Mouse (Mus musculus) layer of hippocampus, adult 11-12 months (tissue): ENCODE data around the gene Pcnx.

Source experiments
- DNase-seq: peaks from one replicate; pipeline ENCODE4 v3.0.0; 2022; ENCODE audit warnings: low spot score

The Pcnx gene

DNA sequence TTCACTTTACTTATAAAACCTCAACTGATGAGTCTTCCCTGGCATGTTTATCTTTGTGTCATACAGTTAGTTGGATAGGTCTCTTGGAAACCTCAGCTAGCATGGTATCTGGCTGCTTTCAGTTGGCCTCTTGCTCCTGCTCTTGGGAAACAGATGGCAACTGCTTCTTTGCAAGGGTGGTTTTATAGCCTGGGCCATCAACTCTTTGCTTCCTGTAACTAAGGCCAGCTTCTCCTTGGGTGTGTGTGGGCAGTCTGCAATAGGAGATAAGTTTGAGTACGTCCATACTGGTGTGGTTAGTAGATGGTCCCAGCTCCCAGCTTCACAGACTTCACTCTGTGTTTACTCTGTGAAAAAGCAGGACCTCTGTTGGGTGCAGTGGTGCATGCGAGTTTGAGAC lies 46.0 kb downstream of the Pcnx start:
- no peak for DNase-seq

DNA sequence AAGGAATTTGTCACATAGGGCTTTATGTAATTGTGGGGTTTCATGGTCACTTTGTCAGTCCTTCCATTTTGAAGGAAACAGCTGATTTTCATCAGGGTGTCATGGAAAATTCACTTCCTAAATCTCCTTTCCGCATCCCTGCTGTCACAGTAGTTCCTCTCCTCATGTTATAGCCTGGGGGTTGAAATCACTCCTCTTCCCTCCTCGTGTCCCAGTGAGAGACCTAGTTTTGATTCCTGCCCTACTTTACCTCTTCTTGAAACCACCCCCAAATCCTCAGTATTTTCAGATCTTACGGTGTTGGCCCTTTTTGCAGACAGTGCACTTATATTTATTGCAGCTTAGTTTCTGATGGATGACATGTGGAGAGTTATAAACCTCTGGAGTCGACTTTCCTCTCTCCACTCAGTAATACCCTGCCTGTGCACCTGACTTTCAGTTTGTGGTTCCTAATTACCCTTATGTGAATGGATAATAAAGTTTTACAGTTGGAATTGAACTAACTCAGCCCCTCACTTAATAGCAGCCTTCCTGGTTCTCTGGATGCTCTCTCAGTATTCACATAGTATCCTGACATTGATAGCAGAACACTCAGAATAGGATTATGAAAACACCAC lies 48.0 kb downstream of the Pcnx start:
- no peak for DNase-seq

DNA sequence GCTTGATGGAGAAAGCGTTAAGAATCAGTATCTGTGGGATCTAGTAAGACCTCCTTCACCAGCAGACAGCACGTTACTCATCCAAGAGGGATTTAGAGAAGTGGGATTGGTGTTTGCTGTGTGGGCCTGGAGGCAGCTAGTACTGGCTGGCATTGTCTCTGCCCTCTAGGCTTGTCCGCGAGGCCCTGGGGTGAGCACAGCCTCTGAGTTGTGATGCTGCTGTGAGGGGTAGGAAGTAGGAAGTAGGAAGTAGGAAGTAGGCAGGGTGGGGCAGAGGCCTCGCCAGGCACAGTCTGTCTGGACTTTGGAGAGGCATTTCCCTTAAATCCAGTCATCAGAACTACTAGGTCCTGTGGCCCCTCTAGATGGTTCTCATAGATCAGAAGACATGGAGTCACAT lies 50.6 kb downstream of the Pcnx start:
- DNase-seq: no peak

DNA sequence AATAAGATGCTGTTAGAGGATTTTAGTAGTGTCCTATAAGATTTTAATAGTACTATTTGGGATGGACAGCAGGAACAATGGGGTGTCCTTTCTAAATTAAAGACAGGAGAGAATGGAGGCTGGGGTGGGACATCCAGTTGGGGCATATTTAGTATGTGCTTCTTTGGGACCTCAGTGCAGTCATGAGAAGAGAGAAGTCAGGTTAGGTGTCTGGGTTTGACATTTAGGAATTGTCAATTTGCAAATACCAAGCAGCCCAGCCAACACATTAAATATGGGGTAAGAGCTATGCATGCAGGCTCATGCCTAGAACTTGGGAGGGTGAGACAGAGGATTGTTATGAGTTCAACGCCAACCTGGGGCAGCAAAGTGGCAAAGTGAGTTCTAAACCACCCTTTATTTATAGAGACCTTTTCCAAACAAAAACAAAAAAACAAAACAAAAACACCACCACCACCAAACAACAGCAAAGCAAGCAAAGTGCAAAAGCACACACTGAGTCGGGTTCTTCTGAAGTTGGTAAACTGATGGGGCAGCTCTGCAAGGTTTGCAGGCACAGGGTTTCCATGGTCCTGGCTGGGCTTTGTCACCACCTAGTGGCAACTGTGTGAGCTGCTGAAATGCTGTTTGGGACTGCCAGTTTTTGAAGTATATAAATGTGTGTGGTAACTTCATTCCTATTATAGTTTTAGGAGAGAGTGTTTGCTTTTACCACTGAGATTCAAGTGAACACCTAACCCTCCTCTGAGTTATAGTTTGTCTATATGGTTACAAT lies 55.5 kb downstream of the Pcnx start:
- DNase-seq: peak; percentile 77

DNA sequence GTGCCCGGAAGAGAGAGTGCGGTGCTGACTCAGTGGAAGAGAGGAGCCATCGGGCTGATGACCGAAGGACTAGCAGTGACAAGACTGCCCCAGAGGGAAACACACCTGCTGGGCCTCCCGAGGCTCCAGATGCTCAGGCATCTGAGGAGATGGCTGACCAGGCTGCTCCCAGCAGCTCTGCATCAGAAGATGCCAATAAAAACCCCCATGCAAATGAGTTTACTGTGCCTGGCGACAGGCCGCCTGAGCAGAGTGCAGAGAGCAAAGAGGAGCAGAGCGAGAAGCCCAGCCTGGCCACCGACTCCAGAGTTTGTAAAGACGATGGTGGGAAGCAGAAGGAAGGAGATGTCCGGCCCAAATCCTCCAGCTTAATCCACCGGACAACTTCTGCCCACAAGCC lies 58.5 kb downstream of the Pcnx start:
- no peak for DNase-seq

DNA sequence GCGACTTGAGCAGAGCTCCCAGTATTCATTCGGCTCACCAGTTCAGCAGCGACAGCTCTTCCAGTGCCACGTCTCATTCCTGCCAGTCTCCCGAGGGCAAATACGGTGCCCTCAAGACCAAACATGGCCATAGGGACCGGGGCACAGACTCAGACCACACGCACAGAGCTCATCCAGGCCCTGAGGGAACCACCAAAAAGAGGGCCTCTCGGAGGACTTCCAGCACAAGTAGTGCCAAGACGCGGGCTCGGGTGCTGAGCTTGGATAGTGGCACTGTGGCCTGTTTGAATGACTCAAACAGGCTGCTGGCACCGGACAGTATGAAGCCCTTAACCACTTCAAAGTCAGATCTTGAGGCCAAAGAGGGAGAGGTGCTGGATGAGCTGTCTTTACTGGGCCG lies 59.1 kb downstream of the Pcnx start:
- DNase-seq: no peak

DNA sequence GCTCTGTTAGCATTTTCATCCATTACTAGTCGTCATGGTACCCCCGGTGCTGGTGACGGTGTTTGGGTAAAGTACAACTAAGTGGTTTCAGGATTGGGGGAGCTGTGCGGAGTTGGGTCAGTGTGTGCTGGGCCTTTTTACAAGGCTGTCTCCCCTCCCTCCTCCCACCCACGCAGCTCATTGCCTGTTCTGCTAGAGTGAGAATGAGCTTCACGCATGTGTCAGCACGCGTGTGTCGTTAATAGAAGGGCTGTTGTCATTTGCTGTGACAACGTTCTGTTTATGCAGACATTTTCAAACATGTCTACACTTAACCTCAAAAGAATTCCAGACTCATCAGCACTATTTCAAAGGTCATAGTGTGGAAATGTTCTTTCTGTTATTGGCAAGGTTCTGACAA lies 60.2 kb downstream of the Pcnx start:
- DNase-seq: no peak

DNA sequence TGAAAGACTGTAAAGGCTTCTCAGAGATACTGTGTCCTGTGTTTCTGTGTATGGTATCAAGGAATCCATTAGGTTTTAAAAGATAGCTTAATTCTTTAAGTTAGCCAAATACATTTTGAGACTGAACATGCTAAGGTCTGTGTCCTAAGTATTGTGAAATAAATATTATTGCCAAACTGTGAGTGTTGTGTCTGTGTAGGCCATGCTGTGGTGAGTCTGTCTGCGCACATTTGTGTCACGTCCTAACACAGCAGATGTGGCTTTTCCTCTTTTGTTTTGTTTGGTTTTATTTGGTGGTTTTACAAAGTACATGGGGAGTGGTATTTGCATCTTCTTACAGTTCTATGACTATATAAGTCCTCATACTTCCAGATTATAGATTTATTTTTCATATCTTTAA lies 60.8 kb downstream of the Pcnx start:
- DNase-seq: no peak

DNA sequence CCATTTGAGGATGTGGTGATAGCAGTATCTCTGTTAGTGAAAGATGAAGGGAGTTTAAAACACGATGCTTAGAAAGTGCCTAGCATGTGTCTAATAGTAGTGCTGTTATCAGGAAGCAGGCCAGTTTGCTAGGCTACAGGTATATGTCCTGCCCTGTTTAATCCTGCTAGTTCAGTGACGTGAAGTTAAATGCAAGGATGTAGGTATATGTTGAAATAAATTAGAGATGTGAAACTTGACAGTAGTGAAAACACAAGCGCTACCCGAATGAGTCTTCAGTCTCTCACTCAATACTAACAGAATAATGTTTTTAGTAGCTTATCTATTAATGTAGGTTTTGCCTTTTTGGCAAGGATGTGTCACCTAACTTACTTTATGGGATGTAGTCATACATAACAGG lies 62.0 kb downstream of the Pcnx start:
- DNase-seq: no peak

DNA sequence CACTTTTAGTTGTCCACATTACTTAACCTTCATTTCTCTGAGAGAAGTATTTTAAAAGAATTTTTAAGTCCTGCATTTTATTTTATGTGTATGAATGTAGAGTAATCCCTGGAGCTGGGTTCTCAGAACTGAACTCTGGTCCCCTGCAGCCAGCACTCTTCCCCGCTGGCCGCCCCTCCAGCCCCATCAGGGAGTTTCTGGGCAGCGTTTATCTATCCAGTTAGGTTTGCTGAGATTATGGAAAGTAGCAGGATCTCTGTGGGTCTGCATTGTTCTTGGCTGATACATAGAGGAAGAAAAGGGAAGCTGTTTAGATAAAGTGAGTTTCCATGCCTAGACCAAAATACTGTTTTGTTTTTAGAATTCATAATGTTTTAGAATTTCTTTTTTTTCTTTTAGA lies 63.0 kb downstream of the Pcnx start:
- DNase-seq: no peak

DNA sequence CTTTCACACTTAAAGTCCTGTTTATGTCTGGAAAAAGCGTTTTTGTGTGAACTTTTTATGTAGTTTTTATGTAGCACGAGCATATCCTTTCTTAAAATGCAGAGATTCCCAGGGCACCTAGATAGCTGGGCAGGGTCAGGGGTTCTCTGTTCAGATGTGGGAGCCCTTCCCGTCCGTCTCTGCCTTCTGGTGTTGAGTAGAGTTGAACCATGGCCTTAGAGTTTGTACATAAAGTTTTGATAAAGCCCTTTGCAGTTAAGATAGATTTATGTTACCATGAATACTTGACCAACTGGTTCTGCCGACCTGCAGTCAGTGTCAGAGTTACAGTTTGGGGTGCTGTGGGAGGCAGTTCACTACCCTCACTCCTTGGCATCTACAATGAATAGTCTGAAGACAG lies 67.3 kb downstream of the Pcnx start:
- no peak for DNase-seq

DNA sequence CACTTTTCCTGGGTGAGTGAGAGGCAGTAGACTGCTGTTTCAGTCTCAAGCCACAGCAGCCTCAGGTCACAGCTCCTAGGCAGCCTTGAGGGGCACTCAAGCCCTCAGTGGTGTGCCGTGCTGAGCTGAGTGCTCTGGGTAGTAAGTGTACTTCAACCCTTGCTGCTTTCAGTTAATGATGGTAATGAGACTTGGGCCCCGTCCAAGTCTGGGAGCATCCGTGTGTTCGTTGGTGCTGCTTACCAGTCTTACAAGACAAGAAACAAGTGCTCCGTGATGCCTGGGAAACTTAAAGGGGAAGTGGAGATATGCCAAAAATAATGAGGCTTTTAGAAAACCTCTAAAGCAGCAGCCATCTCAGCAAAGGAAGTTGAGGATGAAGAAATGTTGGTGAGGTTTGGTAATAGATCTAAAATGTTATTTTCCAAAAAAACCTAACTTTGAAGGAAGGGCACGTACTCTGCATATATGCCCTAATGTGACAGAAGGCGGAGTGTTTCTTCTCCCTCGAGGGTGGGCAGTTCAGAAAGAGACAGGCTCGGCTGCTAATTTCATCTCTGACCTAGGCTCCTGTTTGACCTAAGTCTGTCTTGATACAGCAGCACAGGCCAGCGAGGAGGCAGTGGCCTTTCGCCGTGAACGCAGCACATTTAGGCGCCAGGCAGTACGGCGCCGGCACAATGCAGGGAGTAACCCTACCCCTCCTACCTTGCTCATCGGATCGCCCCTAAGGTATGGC lies 68.0 kb downstream of the Pcnx start:
- peak; percentile 41 for DNase-seq

DNA sequence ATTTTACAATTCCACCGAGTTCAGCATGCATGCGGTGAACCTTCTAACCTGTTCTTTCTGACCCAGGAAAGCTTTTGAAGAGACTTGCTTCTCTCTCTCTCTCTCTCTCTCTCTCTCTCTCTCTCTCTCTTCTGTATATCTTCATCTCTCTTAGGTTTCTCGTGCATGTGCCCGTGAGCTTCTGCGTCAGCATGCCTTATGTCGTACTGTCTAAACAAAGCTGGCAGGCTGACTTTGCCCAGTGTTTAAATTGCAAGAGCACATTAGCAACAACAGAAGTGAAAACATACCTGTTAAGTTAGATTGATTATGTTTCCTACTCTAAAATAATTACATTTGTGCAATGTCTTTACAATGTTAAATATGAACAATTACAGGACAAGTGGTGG lies 68.6 kb downstream of the Pcnx start:
- DNase-seq: no peak

DNA sequence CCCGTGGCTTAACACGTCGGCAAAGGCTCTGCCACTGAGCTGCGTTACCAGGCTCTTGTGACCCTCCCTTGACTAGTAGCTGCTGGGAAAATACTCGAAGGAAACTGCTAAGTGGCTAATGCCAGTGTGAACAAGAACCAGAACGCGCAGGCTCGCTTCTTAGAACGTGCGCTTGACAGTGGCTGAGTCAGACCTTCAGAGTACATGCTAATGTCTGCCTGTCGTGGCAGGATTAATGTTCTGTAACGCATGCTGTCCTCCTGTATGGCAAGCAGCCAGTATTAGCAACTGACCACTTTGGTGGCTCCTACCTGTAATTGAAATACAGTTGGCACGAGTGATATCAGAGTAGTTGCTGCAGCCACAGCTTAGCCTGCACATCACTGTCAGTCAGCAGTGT lies 72.2 kb downstream of the Pcnx start:
- no peak for DNase-seq

DNA sequence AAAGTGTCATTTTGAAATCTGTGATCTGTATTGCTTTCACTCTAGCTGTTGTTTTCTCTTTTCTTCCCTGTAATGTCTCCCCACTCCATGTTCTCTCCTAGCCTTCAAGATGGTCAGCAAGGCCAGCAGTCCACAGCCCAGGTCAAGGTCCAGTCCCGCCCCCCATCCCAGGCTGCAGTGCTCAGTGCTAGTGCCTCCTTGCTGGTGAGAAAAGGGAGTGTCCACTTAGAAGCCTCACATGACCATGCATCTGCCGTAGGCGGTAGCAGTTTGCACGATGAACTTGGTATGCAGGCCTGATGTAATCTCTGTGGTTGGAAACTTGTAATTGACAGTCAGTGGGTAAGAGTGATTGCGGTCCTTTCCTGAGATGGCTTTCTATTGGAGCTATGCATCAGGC lies 73.6 kb downstream of the Pcnx start:
- DNase-seq: no peak

DNA sequence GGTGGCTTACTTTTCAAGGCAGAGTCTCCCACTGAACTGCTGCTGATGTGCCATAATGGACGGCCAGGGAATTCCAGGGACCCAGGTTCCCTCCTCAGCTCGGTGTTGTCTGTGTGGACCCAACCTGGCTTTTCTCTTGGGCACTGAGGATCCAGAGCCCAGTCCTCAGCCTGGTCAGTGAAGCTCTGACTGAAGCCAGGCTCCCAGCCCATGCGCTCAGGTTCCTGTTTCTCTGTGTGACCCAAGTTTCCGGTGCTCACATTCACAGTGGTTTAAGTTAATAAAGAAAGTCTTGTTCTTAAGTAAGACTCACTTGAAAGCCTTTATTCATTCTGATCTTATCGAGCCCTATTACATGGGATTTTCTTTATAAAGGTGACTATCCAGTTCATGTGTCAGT lies 74.7 kb downstream of the Pcnx start:
- DNase-seq: no peak

DNA sequence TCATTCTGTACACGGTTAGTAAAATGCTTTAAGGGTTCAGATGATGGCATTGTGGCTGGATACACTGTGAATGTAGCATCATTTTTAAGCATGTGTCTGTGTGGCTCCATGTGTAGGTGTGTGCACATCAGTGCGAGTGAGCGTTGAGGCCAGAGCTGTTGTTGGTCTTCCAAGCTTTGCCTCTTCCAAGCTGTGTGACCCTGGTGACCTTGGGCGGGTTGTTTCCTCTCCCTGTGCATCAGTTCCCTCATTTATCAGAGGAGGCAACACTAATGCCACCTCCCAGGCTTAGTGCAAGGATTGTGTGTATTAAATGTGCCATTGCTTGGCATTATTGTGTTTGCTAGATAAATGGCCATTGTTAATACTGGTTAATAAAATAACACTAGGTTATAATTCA lies 76.2 kb downstream of the Pcnx start:
- no peak for DNase-seq

DNA sequence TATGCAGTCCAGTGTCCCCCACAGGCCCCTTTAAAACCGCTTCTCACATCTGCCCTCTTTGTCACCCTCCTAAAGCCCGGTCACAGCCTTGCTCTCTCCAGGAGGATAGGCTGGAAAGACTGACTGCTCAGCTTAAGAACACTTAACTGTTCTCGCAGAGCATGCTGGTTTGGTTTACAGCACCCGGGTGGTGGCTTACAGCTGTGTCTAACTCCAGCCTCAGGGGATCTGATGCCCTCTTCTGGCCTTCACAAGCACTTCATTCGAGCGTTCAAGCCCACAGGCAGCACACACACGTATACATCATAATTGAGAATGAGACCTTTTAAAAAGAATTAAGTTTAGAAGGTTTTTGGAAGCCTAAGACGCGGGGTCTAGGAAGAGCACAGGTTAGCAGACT lies 81.4 kb downstream of the Pcnx start:
- no peak for DNase-seq

DNA sequence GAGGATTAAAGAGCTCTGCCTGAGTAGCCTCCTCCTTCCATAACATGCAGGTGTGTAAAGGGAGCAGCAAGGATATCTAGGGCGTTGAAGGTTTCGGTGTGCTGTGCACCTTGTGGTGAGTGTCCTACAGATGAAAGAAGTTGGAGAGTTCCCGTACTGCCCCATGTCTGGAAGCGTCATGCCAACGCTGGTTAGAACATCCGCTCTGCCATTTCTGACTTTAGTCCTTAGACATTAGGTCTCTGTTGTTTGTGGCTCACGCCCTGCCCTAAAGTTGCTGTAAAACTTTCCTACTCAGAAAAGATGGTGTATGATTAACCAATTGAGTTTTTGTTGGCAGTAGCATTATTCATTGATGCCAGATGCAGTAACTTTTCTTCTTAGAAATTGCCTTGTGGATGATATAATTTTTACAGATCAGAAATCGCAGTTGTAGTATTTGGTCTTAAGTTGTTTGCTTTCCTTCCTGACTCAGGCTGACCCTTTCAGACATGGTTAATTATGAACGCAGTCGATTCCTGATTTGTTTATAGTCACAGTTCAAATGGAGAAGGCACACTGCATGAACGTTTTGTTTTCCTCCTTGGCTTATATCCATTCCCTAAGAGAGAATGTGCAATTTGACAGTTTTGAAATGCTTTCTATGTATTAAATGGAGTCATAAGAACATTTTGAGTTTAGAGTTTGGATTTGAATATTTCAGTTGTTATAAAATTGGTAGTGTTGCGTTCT lies 83.7 kb downstream of the Pcnx start:
- no peak for DNase-seq

DNA sequence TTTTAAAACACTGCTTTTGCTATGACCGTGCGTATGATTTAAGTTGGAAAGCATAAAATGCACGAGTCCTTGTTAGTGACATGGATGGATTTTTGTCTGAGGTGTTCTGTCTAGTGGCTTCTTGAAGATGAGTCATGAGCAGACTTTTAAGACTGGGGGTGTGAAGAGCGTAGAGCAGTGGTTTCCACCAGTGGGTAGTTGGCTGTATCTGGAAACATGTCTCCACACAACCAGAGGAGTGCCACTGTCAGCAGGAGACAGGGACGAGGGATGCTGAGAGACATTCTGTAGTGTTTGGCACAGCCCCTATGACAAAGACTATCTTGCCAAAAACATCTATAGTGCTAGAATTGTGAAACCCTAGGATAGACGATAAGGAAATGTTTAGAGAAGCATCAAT lies 89.2 kb downstream of the Pcnx start:
- no peak for DNase-seq

DNA sequence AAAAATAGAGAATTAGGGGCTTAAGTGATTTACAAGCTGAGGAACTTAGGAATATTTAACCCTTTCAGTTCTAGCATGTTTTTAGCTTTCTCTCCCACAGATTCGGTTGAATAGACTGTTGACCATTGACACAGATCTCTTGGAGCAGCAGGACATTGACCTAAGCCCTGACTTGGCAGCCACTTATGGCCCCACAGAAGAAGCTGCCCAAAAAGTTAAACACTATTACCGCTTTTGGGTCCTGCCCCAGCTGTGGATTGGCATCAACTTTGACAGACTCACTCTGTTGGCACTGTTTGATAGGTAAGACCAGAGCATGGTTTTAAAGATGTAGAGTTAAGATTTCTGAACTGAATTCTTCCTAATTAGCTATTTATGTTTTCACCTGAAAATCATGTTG lies 90.2 kb downstream of the Pcnx start:
- no peak for DNase-seq

DNA sequence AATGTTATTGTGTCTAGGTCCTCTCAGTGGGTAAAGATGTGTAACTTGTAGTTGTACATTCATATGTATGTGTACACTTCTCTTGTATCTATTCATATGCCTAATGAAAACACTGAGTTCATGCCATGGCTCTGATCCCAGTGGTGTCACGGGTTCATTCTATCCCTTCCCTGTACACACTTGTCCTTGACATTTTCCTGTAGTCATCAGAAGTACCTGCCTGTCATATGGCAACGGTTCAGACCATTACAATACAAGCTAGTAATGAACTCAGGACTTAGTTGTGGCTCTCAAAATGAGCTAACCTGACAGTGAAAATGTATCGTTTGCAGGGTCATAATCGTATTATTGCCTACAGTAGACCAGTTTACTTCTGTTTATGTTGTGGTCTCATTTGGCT lies 98.5 kb downstream of the Pcnx start:
- no peak for DNase-seq

DNA sequence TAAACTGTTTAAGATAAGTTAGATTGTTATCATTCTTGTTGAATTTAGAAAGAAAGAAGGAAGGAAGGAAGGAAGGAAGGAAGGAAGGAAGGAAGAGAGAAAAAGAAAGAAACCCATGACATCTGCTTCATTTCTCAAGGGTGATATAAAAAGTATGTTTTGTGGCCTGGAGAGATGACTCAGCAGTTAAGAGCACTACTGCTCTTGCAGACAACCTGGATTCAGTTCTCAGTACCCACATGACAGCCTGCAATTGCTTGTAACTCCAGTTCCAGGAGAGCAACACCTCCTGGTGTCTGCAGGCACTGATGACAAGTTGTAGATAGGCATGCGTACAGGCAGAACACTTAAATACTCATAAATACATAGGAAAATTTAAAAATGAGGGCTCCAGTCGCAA lies 105.6 kb downstream of the Pcnx start:
- no peak for DNase-seq
